Mouse (Mus musculus) forebrain, embryonic 10.5 days (tissue): ENCODE measurements around the gene Krtap5-2. TPM values are rescaled to one million over a fixed set of nuclear protein-coding genes. Genes with fewer than 3 reads are reported as not detected.
"Not testable (repeated sequence)": the region's sequence is repeated elsewhere in the genome, so short reads cannot be mapped to it uniquely, and the experiment has no call there.

Experiments used
- DNase-seq: peaks from one replicate; pipeline ENCODE4 v3.0.0-alpha.2; 2017; ENCODE audit warnings: low spot score; ENCODE audit errors: extremely low spot score
- H3K27ac ChIP-seq: fragments of 300-500 bp; sonication (generic); 2 replicates; pipeline ENCODE4 v1.5.1; 2016; ENCODE audit warnings: mild to moderate bottlenecking
- H3K27me3 ChIP-seq: fragments of 300-500 bp; sonication (generic); 2 replicates; pipeline ENCODE4 v1.6.1; 2016; ENCODE audit warnings: mild to moderate bottlenecking; ENCODE audit not compliant: poor library complexity, severe bottlenecking
- H3K36me3 ChIP-seq: fragments of 300-500 bp; sonication (generic); replicated peaks from 2 replicates; pipeline ENCODE4 v1.6.1; 2016; ENCODE audit warnings: mild to moderate bottlenecking, moderate library complexity
- H3K4me1 ChIP-seq: fragments of 300-500 bp; sonication (generic); 2 replicates; pipeline ENCODE4 v1.6.1; 2016
- H3K4me3 ChIP-seq: fragments of 300-500 bp; sonication (generic); 2 replicates; pipeline ENCODE4 v1.5.1; 2016; ENCODE audit warnings: mild to moderate bottlenecking, moderate library complexity
- H3K9me3 ChIP-seq: fragments of 300-500 bp; sonication (generic); 2 replicates; pipeline ENCODE4 v1.6.1; 2016; ENCODE audit warnings: mild to moderate bottlenecking, moderate library complexity
- WGBS: fragments of 180-500 bp; shearing (Covaris S2); methylation state at CpG from one replicate; pipeline ENCODE4 v1.1.7; 2016; 5-methylcytosine and 5-hydroxymethylcytosine counted together
- polyA plus RNA-seq: library from polyadenylated mRNA; unstranded; fragments of >200 nt; fragmentation: Nextera tagmentation; extraction: Ambion mirVana; gene quantifications from 2 replicates; pipeline ENCODE4 v1.2.1, GENCODE M21; 2016

Krtap5-2 gene
- polyA plus RNA-seq, 1 experiment from 2014 or later: not detected

DNA sequence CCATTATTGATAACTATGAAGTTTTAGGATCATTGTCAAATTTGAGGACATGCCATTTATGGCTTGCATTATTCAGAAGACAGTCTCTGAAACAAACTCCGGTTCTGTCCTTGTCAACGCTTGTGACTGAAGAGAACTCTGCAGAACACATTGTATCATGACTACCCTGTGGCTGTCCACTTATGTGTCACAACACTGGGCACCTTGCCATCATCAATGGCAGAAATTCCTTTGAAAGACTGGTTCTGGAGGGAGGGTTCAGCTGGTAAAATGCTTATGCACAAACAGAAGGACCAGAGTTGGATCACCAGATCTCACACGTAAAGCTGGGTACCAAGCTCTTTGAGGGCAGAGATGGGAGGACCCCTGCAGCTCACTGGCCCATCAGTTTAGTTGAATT is 16.4 kb downstream of the Krtap5-2 start:
- H3K4me3 ChIP-seq: no peak overlapping the region
- no peaks in the 10 kb centered on the region for H3K36me3 ChIP-seq
- WGBS: 90% methylated on average over 3 of the region's 3 CpGs
- H3K9me3 ChIP-seq: no peaks in the 10 kb centered on the region
- H3K27me3 ChIP-seq: no peaks in the 10 kb centered on the region
- H3K4me1 ChIP-seq: no peaks in the 10 kb centered on the region
- DNase-seq: no peak
- H3K27ac ChIP-seq: no peak overlapping the region

DNA sequence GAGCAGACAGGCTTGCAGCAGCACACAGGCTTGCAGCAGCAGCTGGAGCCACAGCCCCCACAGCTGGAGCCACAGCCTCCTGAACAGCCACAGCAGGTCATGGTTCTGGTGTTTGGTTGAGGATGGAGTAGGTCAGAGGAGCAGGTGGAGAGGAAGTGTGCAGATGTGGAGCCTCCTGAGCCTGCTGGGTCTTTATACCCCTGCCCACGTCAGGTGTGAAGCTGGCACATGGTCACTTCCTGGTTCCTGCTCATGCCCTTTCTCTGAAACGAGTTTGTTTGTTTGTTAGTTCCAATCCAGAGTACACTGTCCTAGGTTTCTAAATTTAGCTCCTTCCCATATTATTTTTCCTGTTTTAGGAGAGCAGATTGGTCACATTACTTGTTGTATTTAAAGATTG is 18.8 kb downstream of the Krtap5-2 start, which contains the start of gene Gm29735:
TSS of gene Gm29735 (minus strand) at position 101 of the 400 bp plus-strand sequence.
- H3K27me3 ChIP-seq, H3K4me1 ChIP-seq, H3K27ac ChIP-seq, H3K9me3 ChIP-seq, DNase-seq, H3K4me3 ChIP-seq, H3K36me3 ChIP-seq: not testable (repeated sequence)
- WGBS: 69% methylated on average over 2 of the region's 2 CpGs

DNA sequence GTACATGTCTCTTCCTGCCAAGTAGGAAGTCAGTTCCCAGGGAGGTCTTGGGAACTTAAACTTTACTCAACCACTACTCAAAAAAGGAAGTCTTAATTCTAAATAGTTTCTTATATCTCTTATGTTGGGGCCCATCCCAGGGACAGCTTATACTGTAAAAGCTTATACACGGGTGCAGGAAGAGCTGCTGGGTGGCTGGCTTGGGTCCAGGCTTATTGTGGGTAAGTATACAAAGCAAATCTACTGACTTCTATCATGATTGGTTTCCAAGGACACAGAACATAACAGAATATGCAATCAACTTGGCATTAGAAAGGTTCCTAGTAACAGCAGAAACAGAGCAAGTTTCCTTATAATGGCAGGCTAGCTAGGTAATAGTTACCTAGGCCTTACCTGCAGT is 20.5 kb downstream of the Krtap5-2 start:
- Histone ChIP-seq H3K9me3 (no peaks in the 10 kb centered on the region), H3K4me3 (no peak overlapping the region), H3K27me3 (no peaks in the 10 kb centered on the region), H3K27ac (no peak overlapping the region), H3K36me3 (no peaks in the 10 kb centered on the region), H3K4me1 (no peaks in the 10 kb centered on the region)
- 88% methylated on average over 1 of the region's 1 CpGs for WGBS
- DNase-seq: no peak

- Histone ChIP-seq H3K9me3 (no peaks in the 10 kb centered on the region), H3K27me3 (no peaks in the 10 kb centered on the region), H3K4me1 (no peaks in the 10 kb centered on the region), H3K27ac (no peak overlapping the region), H3K36me3 (no peaks in the 10 kb centered on the region), H3K4me3 (no peak overlapping the region)
- 86% methylated on average over 4 of the region's 4 CpGs for WGBS
- DNase-seq: no peak
These were observed 23.6 kb downstream of the Krtap5-2 start for GRCm38 (mm10) chr7:142152191-142152590.

DNA sequence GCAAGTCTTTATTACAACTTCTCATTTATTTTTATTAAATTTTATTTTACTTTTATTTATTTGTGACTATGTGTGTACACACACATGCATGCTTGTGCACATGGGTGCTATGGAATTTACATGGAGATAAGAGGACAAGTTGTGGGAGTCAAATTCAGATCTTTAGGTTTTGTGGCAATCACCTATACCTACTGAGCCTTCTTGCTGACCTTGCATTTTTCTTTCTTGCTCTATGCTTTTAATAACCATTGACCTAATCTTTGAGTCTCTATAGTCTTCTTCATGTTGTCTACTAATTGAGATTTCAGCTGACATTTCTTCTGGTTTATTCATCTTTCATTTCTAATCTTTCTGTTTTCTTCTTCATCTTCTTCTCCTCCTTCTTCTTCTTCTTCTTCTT is 27.2 kb downstream of the Krtap5-2 start:
- no peak for DNase-seq
- H3K4me1 ChIP-seq: no peaks in the 10 kb centered on the region
- 0 out of 2 replicates have a peak, but pooled peaks cover 4% of the 10 kb centered on the region for H3K27me3 ChIP-seq
- H3K27ac ChIP-seq: no peak overlapping the region
- no peaks in the 10 kb centered on the region for H3K9me3 ChIP-seq
- H3K36me3 ChIP-seq: no peaks in the 10 kb centered on the region
- no peak overlapping the region for H3K4me3 ChIP-seq

DNA sequence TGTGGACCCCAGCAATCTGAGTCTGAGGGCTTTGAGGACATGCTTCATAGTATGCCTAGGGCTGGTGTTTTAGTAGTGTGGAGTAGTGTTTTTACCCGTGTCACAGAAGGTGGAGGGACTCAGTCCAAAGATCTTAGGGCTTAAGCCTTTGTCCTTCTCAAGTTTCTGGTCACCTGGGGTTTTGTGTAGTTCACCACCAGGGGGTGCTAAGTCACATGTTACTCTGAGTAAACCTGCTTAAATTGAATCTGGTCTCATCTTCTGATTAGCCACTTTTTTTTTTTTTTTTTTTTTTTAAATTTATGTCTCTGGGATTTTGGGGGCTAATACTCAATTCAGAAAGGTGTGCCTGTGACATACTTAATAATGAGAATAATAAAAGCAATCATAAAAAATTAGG is 29.8 kb downstream of the Krtap5-2 start:
- Histone ChIP-seq H3K36me3 (no peaks in the 10 kb centered on the region), H3K4me1 (no peaks in the 10 kb centered on the region), H3K9me3 (no peaks in the 10 kb centered on the region), H3K27me3 (0 out of 2 replicates have a peak, but pooled peaks cover 4% of the 10 kb centered on the region), H3K27ac (no peak overlapping the region), H3K4me3 (no peak overlapping the region)
- DNase-seq: peak; percentile 29
- WGBS: 2% methylated on average over 1 of the region's 1 CpGs

DNA sequence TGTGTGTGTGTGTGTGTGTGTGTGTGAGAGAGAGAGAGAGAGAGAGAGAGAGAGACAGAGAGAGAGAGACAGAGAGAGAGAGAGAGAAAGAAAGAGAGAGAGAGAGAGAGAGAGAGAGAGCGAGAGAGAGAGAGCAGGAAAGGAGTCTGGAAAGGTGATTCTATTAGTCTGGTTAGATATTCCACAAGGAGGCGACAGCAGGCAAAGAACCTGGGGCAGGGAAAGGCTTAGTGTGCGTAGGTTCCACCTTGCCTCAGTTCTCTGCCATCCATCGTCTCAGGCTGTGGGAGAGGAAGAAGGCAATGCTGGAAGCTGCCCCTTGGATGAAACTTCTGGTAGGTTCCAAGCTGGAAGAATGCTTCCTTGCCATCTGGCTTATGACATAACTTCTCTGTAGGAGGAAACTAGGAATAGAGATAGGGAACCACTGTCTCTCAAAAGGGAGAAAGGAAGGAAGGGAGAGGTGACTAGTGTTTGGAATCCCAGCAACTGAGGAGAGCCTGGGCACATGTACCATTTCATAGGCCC is 30.3 kb downstream of the Krtap5-2 start:
- Histone ChIP-seq H3K27me3 (0 out of 2 replicates have a peak, but pooled peaks cover 4% of the 10 kb centered on the region), H3K9me3 (no peaks in the 10 kb centered on the region), H3K36me3 (no peaks in the 10 kb centered on the region), H3K27ac (no peak overlapping the region), H3K4me1 (no peaks in the 10 kb centered on the region), H3K4me3 (no peak overlapping the region)
- DNase-seq: no peak
- 56% methylated on average over 4 of the region's 4 CpGs for WGBS

DNA sequence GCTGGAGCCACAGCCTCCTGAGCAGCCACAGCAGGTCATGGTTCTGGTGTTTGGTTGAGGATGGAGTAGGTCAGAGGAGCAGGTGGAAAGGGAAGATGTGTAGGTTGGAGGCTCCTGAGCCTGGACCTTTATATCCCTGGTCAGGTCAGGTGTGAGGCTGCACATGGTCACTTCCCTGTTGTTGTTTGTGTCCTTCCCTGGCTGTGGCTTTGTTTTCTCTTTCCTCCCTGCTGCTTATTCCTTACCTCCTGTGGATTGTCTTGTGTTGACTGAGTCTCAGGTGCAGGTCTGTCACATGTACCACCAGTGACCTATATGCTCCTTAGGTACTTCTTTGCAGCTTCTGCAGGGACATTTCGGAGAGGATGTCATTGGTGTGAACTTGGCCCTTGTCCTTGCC is 31.3 kb downstream of the Krtap5-2 start, which contains the start of gene Gm45337:
TSS of gene Gm45337 (minus strand) at position 101 of the 400 bp plus-strand sequence.
- H3K27me3 ChIP-seq: 0 out of 2 replicates have a peak, but pooled peaks cover 4% of the 10 kb centered on the region
- no peak within 1 kb of the TSS for H3K4me3 ChIP-seq
- 82% methylated on average over 1 of the region's 1 CpGs for WGBS
- H3K9me3 ChIP-seq: no peaks in the 10 kb centered on the region
- no peaks in the 10 kb centered on the region for H3K4me1 ChIP-seq
- H3K36me3 ChIP-seq: no peaks in the 10 kb centered on the region
- no peak for DNase-seq
- H3K27ac ChIP-seq: no peak within 1 kb of the TSS

- H3K27ac ChIP-seq, H3K4me3 ChIP-seq, H3K27me3 ChIP-seq, H3K36me3 ChIP-seq, H3K9me3 ChIP-seq, DNase-seq, H3K4me1 ChIP-seq: not testable (repeated sequence)
- 71% methylated on average over 1 of the region's 1 CpGs for whole genome bisulfite sequencing
These were observed 32.2 kb downstream of the Krtap5-2 start for GRCm38 (mm10) chr7:142143506-142144010.

DNA sequence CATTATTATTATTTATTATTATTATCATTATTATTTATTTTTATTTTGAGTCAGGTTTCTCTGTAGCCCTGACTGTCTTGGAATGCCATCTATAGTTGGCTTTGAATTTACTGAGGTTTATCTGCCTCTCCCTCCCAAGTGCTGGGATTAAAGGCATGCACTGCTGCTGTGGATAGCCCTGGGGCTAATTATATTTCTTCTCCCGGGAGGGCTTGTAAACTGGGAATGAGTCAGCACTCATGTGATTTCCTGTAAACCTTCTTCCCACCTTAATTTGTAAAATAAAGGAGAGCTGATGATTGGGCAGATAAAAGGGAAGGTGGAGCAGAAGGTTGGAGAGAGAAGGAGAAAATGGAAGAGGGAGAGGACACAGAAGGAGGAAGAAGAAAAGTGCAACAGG is 35.1 kb downstream of the Krtap5-2 start:
- 0 out of 2 replicates have a peak, but pooled peaks cover 4% of the 10 kb centered on the region for H3K27me3 ChIP-seq
- no peak overlapping the region for H3K4me3 ChIP-seq
- DNase-seq: no peak
- H3K9me3 ChIP-seq: no peaks in the 10 kb centered on the region
- H3K36me3 ChIP-seq: no peaks in the 10 kb centered on the region
- H3K4me1 ChIP-seq: no peaks in the 10 kb centered on the region
- no peak overlapping the region for H3K27ac ChIP-seq
- 50% methylated on average over 1 of the region's 1 CpGs for WGBS

- H3K4me3 ChIP-seq, H3K27ac ChIP-seq, H3K36me3 ChIP-seq, H3K9me3 ChIP-seq, H3K27me3 ChIP-seq, H3K4me1 ChIP-seq, DNase-seq: not testable (repeated sequence)
- WGBS: 51% methylated on average over 2 of the region's 2 CpGs
These were observed 39.9 kb downstream of the Krtap5-2 start, which contains the start of gene Gm39115 for GRCm38 (mm10) chr7:142135934-142136333. Gm39115 (minus strand) TSS chr7:142136034.

- H3K27me3 ChIP-seq: no peaks in the 10 kb centered on the region
- H3K36me3 ChIP-seq: no peaks in the 10 kb centered on the region
- no peak for DNase-seq
- H3K4me1 ChIP-seq: no peaks in the 10 kb centered on the region
- no peaks in the 10 kb centered on the region for H3K9me3 ChIP-seq
- H3K4me3 ChIP-seq: no peak overlapping the region
- whole genome bisulfite sequencing: 70% methylated on average over 4 of the region's 4 CpGs
- no peak overlapping the region for H3K27ac ChIP-seq
These were observed 41.4 kb downstream of the Krtap5-2 start for GRCm38 (mm10) chr7:142134206-142134995.

DNA sequence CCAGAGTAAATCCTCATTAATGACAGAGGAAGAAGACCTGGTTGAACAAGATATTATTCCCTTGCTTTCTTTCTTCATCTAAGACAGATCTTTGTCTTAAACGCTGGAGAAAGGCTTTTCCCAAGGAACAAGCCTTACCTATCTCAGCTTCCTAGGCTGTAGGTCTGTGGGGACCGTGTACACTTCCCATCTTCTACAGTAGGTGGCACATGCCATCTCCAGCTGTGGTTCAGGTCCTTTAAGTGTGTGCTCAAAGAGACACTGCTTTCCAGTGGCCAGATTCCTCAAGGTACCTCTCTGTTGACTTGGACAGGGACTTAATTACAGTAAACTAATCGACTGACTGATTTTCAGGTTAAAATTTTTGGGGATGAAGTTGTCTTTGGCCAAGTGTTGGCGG is 47.0 kb downstream of the Krtap5-2 start:
- Histone ChIP-seq H3K27ac (no peak overlapping the region), H3K36me3 (no peaks in the 10 kb centered on the region), H3K9me3 (no peaks in the 10 kb centered on the region), H3K4me1 (no peaks in the 10 kb centered on the region), H3K4me3 (no peak overlapping the region), H3K27me3 (no peaks in the 10 kb centered on the region)
- no peak for DNase-seq
- WGBS: 65% methylated on average over 4 of the region's 4 CpGs
